Mouse (Mus musculus): ENCODE measurements around the gene Hsd3b2.

GRCm38 (mm10) chr3:98756836-98757235 lies 32.5 kb upstream of the Hsd3b2 start:
- TF ChIP-seq SMC3 (IDR thresholded peaks at IDR 0.05; ENCODE audit: low read depth, low read length) (no peak), POLR2A (IDR thresholded peaks at IDR 0.05; ENCODE audit: control insufficient read depth in 1 of 2, insufficient read depth in 1 of 2, low read depth in 1 of 2, low read length in 2 of 2, poor library complexity in 1 of 2) (no peak)
